9 mouse cellular contexts compared by ENCODE assay signal in genomic region chr2:22985973-22986657, GRCm38 (mm10). TPM values are rescaled to one million over a fixed set of nuclear protein-coding genes. Genes with fewer than 3 reads are reported as not detected.
DNase-seq lines count a peak whose midpoint lies in the region; ATAC-seq lines count a peak whose summit lies in the region.
"Had no signal": no experiment of that assay in that cellular context is flagged by ENCODE, and none has a peak within 500 bp of the region (broad histone marks: within the 10 kb centered on the region; RNA-seq: fewer than 3 reads in every experiment).

No protein-coding gene starts in this region.

- DNase-seq in forebrain, embryonic 14.5 days (ENCODE audit: low spot score), result peak; percentile 65
- no peak for DNase-seq in forebrain, embryonic 11.5 days (ENCODE audit: low spot score)
- peak; percentile 24 to 27 for DNase-seq in left cerebral cortex, adult 9 months (ENCODE audit: low spot score in 2 of 2)
- DNase-seq in left cerebral cortex, postnatal 36 days (ENCODE audit: low spot score in 2 of 2), result no peak
- peak; percentile 79 for DNase-seq in brain, adult 2 months (ENCODE audit: low read depth, low spot score)
- peak; percentile 45 to 68 for DNase-seq in left cerebral cortex, postnatal 25 days (ENCODE audit: low spot score in 2 of 2)
- DNase-seq in embryo, embryonic 9.5 days (ENCODE audit: extremely low spot score), result no peak

- no peaks in the 10 kb centered on the region for H3K36me3 ChIP-seq in forebrain, embryonic 14.5 days (ENCODE audit: control insufficient read depth, insufficient read depth, low read length)
- no peaks in the 10 kb centered on the region for H3K36me3 ChIP-seq in forebrain, embryonic 11.5 days (ENCODE audit: control insufficient read depth, insufficient read depth, low read length)

- no peak overlapping the region for H3K27ac ChIP-seq in forebrain, embryonic 14.5 days (ENCODE audit: low read depth, low read length)
- no peak overlapping the region for H3K27ac ChIP-seq in forebrain, embryonic 11.5 days (ENCODE audit: low read depth, low read length)

- no peak overlapping the region for H3K4me2 ChIP-seq in forebrain, embryonic 14.5 days (ENCODE audit: low read length)
- H3K4me2 ChIP-seq in forebrain, embryonic 11.5 days (ENCODE audit: low read depth, low read length, severe bottlenecking), result no peak overlapping the region

- WGBS in forebrain, embryonic 14.5 days, result 52% methylated on average over 2 of the region's 2 CpGs
- 77% methylated on average over 2 of the region's 2 CpGs for WGBS in forebrain, embryonic 11.5 days

- 0 out of 2 replicates have a peak, but pooled peaks cover 4% of the 10 kb centered on the region for H3K4me1 ChIP-seq in forebrain, embryonic 14.5 days (ENCODE audit: control insufficient read depth, insufficient read depth, low read length)
- no peaks in the 10 kb centered on the region for H3K4me1 ChIP-seq in forebrain, embryonic 11.5 days (replicated peaks; ENCODE audit: control insufficient read depth, insufficient read depth, low read length)

- no peak overlapping the region for H3K4me3 ChIP-seq in forebrain, embryonic 14.5 days (ENCODE audit: low read depth, low read length)
- H3K4me3 ChIP-seq in forebrain, embryonic 11.5 days (ENCODE audit: low read depth, low read length), result no peak overlapping the region

- H3K9me3 ChIP-seq in forebrain, embryonic 14.5 days (replicated peaks; ENCODE audit: control insufficient read depth, low read length), result no peaks in the 10 kb centered on the region
- H3K9me3 ChIP-seq in forebrain, embryonic 11.5 days (ENCODE audit: control insufficient read depth, low read length), result no peaks in the 10 kb centered on the region

- ATAC-seq in forebrain, embryonic 14.5 days, result peak; percentile 40; the same call in 1 of the 2 replicates
- no peak for ATAC-seq in forebrain, embryonic 11.5 days (replicated peaks; ENCODE audit: low FRiP score)
- no peak for ATAC-seq in activated CD4-positive, CD25-positive, alpha-beta regulatory T cell, adult 4 months
- ATAC-seq: intestine, embryonic 16.5 days had no signal

- no peaks in the 10 kb centered on the region for H3K27me3 ChIP-seq in forebrain, embryonic 14.5 days (replicated peaks; ENCODE audit: control insufficient read depth, insufficient read depth, low read length)
- no peaks in the 10 kb centered on the region for H3K27me3 ChIP-seq in forebrain, embryonic 11.5 days (ENCODE audit: control insufficient read depth, insufficient read depth, low read length)

- no peak overlapping the region for H3K9ac ChIP-seq in forebrain, embryonic 14.5 days (ENCODE audit: low read length)
- H3K9ac ChIP-seq in forebrain, embryonic 11.5 days (ENCODE audit: low read length), result no peak overlapping the region

- intact Hi-C loops in left cerebral cortex, postnatal 36 days (cut with DNase I), result loop anchor here (5.0 kb wide), 1 partner anchor 51 kb away; no protein-coding TSS in a partner anchor
- intact Hi-C loops in left cerebral cortex, postnatal 25 days (cut with DNase I), result loop anchor here (2.0 kb wide), 1 partner anchor 57 kb away; no protein-coding TSS in a partner anchor

RNA-seq across cellular contexts. Expression of gene Abi1, which starts 53.9 kb away (rescaled TPM):
- 67.7 and 73.5 TPM in 2 replicates for polyA plus RNA-seq in forebrain, embryonic 14.5 days (2014; fragmentation: Nextera tagmentation; extraction: Ambion mirVana)
- polyA plus RNA-seq in forebrain, embryonic 11.5 days (2014; fragmentation: Nextera tagmentation; extraction: Ambion mirVana), result 38.9 and 47.9 TPM in 2 replicates
- total RNA-seq in left cerebral cortex, postnatal 36 days (2021), result 100 to 1,000 TPM; 143 to 145 TPM
- total RNA-seq in left cerebral cortex, postnatal 25 days (2021), result 100 to 1,000 TPM; 132 to 140 TPM
- polyA plus RNA-seq in activated CD4-positive, CD25-positive, alpha-beta regulatory T cell, adult 4 months (2017; shearing (Covaris generic)), result 100 to 1,000 TPM; 222 to 231 TPM

Comparison
In these comparisons a context has a peak if more than half of its experiments do, and no peak if none do; other contexts are left out.
1. DNase-seq: peak in forebrain, embryonic 14.5 days (single experiment), left cerebral cortex, adult 9 months (2 of 2), brain, adult 2 months (single experiment) and left cerebral cortex, postnatal 25 days (2 of 2); none in forebrain, embryonic 11.5 days (single experiment), left cerebral cortex, postnatal 36 days (0 of 2) and embryo, embryonic 9.5 days (single experiment).